Mouse (Mus musculus) hindbrain, postnatal 0 days (tissue): ENCODE data around the gene Tead1. TPM values are rescaled to one million over a fixed set of nuclear protein-coding genes. Genes with fewer than 3 reads are reported as not detected.
A peak's percentile ranks its signal among the peaks of the same experiment; 100 is the strongest.

Experiments used
- ATAC-seq: fragments of 200-750 bp; cut with Nextera tagmentation; 2 replicates; pipeline ENCODE4 v1.8.0; 2017; ENCODE audit warnings: mild to moderate bottlenecking, moderate TSS enrichment, moderate library complexity
- DNase-seq: peaks from one replicate; pipeline ENCODE4 v3.0.0-alpha.2; 2015; ENCODE audit warnings: low spot score
- H3K27ac ChIP-seq: fragments of 300-500 bp; sonication (generic); 2 replicates; pipeline ENCODE4 v1.5.1; 2014; ENCODE audit warnings: mild to moderate bottlenecking
- H3K27me3 ChIP-seq: fragments of 300-500 bp; sonication (generic); 2 replicates; pipeline ENCODE4 v1.6.1; 2014; ENCODE audit warnings: low read length, mixed read lengths; ENCODE audit not compliant: insufficient read depth
- H3K36me3 ChIP-seq: fragments of 300-500 bp; sonication (generic); 2 replicates; pipeline ENCODE4 v1.6.1; 2014; ENCODE audit warnings: low read length, mixed read lengths; ENCODE audit not compliant: insufficient read depth
- H3K4me1 ChIP-seq: fragments of 300-500 bp; sonication (generic); 2 replicates; pipeline ENCODE4 v1.6.1; 2014; ENCODE audit warnings: antibody characterized with exemption, low read length, mixed read lengths; ENCODE audit not compliant: insufficient read depth
- H3K4me2 ChIP-seq: fragments of 300-500 bp; sonication (generic); 2 replicates; pipeline ENCODE4 v1.6.1; 2014; ENCODE audit warnings: low read depth, mild to moderate bottlenecking, low read length, moderate library complexity, mixed read lengths
- H3K4me3 ChIP-seq: fragments of 300-500 bp; sonication (generic); 2 replicates; pipeline ENCODE4 v1.5.1; 2014; ENCODE audit warnings: low read length
- H3K9ac ChIP-seq: fragments of 300-500 bp; sonication (generic); replicated peaks from 2 replicates; pipeline ENCODE4 v1.6.1; 2014; ENCODE audit warnings: mild to moderate bottlenecking, low read length, moderate library complexity, mixed read lengths
- H3K9me3 ChIP-seq: fragments of 300-500 bp; sonication (generic); 2 replicates; pipeline ENCODE4 v1.6.1; 2016; ENCODE audit warnings: low read length, mixed read lengths
- CTCF ChIP-seq: IDR thresholded peaks from 2 replicates; pipeline ENCODE4 v1.5.1; 2016; ENCODE audit warnings: antibody characterized with exemption, control low read depth, low read depth
- WGBS: fragments of 180-500 bp; shearing (Covaris S2); extraction: QIAGEN DNeasy Blood & Tissue Kit; methylation state at CpG from one replicate; pipeline ENCODE4 v1.1.7; 2014; 5-methylcytosine and 5-hydroxymethylcytosine counted together
- polyA plus RNA-seq: library from polyadenylated mRNA; unstranded; fragments of >200 nt; fragmentation: Nextera tagmentation; extraction: Ambion mirVana; gene quantifications from 2 replicates; pipeline ENCODE4 v1.2.1, GENCODE M21; 2015
- total RNA-seq: library from RNA; depleted of rRNA; stranded (reverse); fragments of >200 nt; gene quantifications from 2 replicates; pipeline ENCODE4 v1.2.3, GENCODE M21; 2014

Tead1 gene
- total and polyA plus RNA-seq, 2 experiments from 2014 or later = 10.2 to 32.4 TPM

- Histone ChIP-seq H3K9me3 (no peaks in the 10 kb centered on the region), H3K9ac (no peak overlapping the region), H3K4me2 (no peak overlapping the region), H3K27me3 (no peaks in the 10 kb centered on the region), H3K36me3 (no peaks in the 10 kb centered on the region), H3K4me3 (no peak overlapping the region), H3K4me1 (peaks cover 9% of the 10 kb centered on the region; the same call in 1 of the 2 replicates), H3K27ac (no peak overlapping the region)
- WGBS = 45% methylated on average over 5 of the region's 5 CpGs
- ATAC-seq (no peak), DNase-seq (no peak)
- peak; percentile 22; the same call in 1 of the 2 replicates for TF ChIP-seq CTCF
Observed at GRCm38 (mm10) chr7:112713509-112713908, 34.4 kb downstream of the Tead1 start.

DNA sequence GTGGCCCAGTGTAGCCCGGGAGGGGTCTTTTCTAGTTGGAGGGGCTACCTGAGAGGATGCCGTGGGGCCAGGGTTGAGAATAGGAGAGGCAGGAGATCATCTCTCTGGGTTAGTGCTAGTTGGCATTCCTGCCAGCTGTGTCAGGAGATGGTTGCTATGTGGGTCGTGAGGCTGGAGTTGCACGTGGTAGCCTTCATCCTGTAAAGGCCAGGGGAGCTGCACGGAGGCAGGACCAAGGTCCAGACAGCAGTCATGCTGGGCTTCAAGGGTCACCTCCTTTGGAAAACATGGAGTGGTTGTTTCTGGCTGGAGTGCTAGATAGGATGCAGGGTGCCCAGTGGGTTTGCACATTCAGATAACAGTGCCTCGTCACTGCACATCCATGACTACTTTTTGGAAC is 35.7 kb downstream of the Tead1 start:
- DNase-seq (no peak), ATAC-seq (no peak)
- Histone ChIP-seq H3K9me3 (no peaks in the 10 kb centered on the region), H3K36me3 (no peaks in the 10 kb centered on the region), H3K9ac (no peak overlapping the region), H3K27me3 (no peaks in the 10 kb centered on the region), H3K27ac (no peak overlapping the region), H3K4me3 (no peak overlapping the region), H3K4me1 (peaks cover 10% of the 10 kb centered on the region; the same call in 1 of the 2 replicates), H3K4me2 (no peak overlapping the region)
- 56% methylated on average over 6 of the region's 6 CpGs for WGBS
- no peak for TF ChIP-seq CTCF

GRCm38 (mm10) chr7:112716701-112717100 is 37.6 kb downstream of the Tead1 start:
- WGBS = 74% methylated on average over 6 of the region's 6 CpGs

DNA sequence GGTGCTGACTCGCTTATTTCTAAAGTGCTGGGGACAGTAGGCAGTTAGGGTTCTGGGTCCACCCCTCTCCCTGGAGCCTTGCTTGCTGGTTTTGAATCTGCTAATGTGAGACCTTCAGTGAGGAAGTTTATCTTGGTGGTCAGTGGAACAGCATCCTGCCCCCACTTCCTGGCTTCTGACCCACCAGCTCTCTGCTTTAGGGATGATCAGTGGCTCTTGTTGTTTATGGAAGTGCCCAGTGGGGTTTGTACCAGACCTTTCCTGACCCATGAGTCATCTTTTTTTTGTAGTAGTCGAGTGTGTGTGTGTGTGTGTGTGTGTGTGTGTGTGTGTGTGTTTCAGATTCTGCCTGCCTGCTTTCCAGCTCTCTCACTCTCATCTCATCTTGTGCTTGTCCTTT is 38.6 kb downstream of the Tead1 start:
- H3K27me3 ChIP-seq = no peaks in the 10 kb centered on the region
- TF ChIP-seq CTCF = no peak
- 52% methylated on average over 2 of the region's 2 CpGs for WGBS
- H3K27ac ChIP-seq = no peak overlapping the region
- H3K36me3 ChIP-seq = no peaks in the 10 kb centered on the region
- no peak for DNase-seq
- H3K4me2 ChIP-seq = no peak overlapping the region
- H3K4me1 ChIP-seq = peaks cover 25% of the 10 kb centered on the region
- no peak overlapping the region for H3K4me3 ChIP-seq
- ATAC-seq = no peak
- no peak overlapping the region for H3K9ac ChIP-seq
- no peaks in the 10 kb centered on the region for H3K9me3 ChIP-seq

More at GRCm38 (mm10) chr7:112716701-112717100, 37.6 kb downstream of the Tead1 start:
- H3K4me1 ChIP-seq = peaks cover 25% of the 10 kb centered on the region
- no peaks in the 10 kb centered on the region for H3K9me3 ChIP-seq
- H3K4me3 ChIP-seq = no peak overlapping the region
- ATAC-seq (no peak), DNase-seq (no peak)
- H3K27me3 ChIP-seq = no peaks in the 10 kb centered on the region
- no peak overlapping the region for H3K9ac ChIP-seq
- no peak overlapping the region for H3K27ac ChIP-seq
- TF ChIP-seq CTCF = no peak
- no peaks in the 10 kb centered on the region for H3K36me3 ChIP-seq
- no peak overlapping the region for H3K4me2 ChIP-seq

DNA sequence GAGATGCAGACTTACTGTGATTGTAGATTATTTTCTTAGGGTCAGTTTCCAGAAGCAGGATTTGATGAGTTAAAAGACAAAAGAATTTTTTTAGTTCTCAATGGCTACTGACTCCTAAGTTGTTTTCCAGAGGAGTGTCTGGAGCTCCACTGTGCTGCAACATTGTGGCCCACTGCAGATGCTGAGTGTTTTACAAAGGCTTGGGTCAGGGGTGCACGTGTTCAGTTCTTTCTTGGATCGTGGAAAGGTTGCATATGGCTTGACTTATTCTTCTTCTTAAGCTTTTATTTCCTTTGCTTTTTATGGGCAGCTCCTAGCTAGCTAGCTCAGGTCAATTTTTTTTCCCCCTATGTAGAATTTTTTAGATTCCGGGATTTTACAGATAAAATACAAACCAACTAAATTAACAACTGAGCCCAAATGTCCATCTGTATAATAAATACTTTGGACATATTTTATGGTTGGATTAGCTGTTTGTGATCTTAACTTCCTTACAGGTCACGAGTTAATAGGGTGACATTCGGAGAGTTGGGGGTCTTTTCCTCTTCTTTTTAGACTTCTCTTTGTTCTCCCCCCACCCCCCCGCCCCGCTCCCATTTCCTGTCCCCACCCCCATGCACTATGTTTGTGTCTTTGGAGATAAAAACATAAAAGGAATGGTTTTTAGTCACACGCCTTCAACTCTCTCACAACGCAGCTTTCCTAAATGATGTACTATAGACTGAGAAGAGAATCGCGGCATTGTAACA is 40.5 kb downstream of the Tead1 start:
- no peaks in the 10 kb centered on the region for H3K36me3 ChIP-seq
- no peak for DNase-seq
- H3K4me3 ChIP-seq = no peak overlapping the region
- 34% methylated on average over 11 of the region's 11 CpGs for WGBS
- no peak for ATAC-seq
- no peak for TF ChIP-seq CTCF
- H3K27me3 ChIP-seq = no peaks in the 10 kb centered on the region
- H3K4me2 ChIP-seq = peak overlapping the region; percentile 44
- H3K4me1 ChIP-seq = peaks cover 25% of the 10 kb centered on the region
- H3K9me3 ChIP-seq = no peaks in the 10 kb centered on the region
- H3K9ac ChIP-seq = no peak overlapping the region
- H3K27ac ChIP-seq = no peak overlapping the region

- Histone ChIP-seq H3K4me1 (peaks cover 25% of the 10 kb centered on the region), H3K27me3 (no peaks in the 10 kb centered on the region), H3K27ac (peak overlapping the region; percentile 22), H3K36me3 (no peaks in the 10 kb centered on the region), H3K9me3 (no peaks in the 10 kb centered on the region), H3K4me3 (peak overlapping the region; percentile 5), H3K9ac (peak overlapping the region; percentile 18), H3K4me2 (peak overlapping the region; percentile 44)
- DNase-seq = peak; percentile 65
- TF ChIP-seq CTCF = no peak
- 5% methylated on average over 23 of the region's 23 CpGs for WGBS
- ATAC-seq = peak; percentile 60
Observed at GRCm38 (mm10) chr7:112720143-112720988, 41.2 kb downstream of the Tead1 start.
